Mouse (Mus musculus) c-Kit-negative CD71-positive TER-119-positive erythroid progenitor cells, embryonic 14.5 days (primary cell): ENCODE data around the gene Skint10.

ENCODE experiments used
- DNase-seq: peaks from one replicate; pipeline ENCODE4 v3.0.0-alpha.2; 2013; ENCODE audit warnings: low read depth, low spot score

Gene Skint10

DNA sequence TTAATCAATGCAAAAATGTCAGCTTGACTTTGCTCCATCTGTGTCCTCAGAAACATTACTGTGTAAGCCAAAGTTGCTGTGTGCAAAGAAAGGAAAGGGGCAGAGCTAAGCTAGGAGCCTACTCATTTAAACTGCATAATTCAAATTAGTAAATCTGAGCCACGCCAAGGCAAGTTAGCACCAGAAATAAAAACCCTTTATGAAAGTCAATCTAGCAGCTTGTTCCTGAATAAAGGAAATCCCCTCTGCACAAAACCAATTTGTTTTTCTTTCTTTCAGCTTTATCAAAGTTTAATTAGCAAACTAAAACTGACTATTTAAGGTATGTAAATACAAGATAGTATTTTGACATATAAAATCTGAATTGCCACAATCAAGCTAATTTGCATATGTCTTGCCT lies at the start of gene Skint10:
TSS of gene Skint10 (minus strand) at position 101 of the 400 bp plus-strand sequence.
- no peak for DNase-seq

- DNase-seq, result no peak
Measured at GRCm38 (mm10) chr4:112790646-112791045, 16.0 kb upstream of the Skint10 start.
